Mouse (Mus musculus) embryo, embryonic 11 days (tissue): Measurements from ENCODE around the gene Gm14698.
"Not testable (repeated sequence)": the region's sequence is repeated elsewhere in the genome, so short reads cannot be mapped to it uniquely, and the experiment has no call there.

ENCODE experiments used
- DNase-seq: peaks from one replicate; pipeline ENCODE4 v3.0.0-alpha.2; 2015

Gene Gm14698

DNA sequence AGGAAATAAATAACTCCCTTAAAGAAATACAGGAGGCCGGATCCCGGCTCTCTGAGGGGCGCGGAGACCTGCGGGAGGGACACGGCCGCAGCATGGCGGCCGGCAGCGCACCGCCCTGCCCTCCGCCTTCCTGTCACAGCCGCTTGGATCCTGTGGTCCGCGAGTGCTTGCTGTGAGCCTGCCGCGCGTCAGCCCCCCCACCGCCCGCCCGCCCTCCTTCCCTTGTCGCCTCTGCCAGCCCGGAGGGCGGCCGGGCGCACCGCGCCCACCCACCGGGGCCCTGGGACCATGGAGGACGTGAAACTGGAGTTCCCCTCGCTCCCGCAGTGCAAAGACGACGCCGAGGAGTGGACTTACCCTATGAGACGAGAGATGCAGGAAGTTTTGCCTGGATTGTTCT, at the start of gene Gm14698:
Gm14698 (plus strand) TSS at position 35 of the 400 bp plus-strand sequence.
- peak; percentile 21 for DNase-seq

DNA sequence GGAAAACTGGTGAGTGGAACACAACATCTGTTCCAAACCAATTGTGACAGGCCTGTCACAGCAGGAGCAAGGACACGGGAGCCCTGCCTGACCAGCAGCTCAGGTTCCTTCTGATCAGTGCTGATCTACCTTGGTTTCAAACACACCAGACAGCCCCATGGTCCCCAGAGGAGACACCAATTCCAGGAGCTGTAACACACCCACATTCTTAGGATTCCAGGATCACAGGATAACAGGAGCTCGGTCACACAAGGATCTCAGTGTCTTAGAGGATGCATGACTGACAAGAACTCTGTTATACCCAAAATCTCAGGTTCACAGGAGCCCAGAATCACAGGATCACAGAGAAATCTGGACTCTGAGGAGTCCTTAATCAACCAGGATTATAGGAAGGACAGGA, 444 bp upstream of the Gm14698 start:
- not testable (repeated sequence) for DNase-seq

DNA sequence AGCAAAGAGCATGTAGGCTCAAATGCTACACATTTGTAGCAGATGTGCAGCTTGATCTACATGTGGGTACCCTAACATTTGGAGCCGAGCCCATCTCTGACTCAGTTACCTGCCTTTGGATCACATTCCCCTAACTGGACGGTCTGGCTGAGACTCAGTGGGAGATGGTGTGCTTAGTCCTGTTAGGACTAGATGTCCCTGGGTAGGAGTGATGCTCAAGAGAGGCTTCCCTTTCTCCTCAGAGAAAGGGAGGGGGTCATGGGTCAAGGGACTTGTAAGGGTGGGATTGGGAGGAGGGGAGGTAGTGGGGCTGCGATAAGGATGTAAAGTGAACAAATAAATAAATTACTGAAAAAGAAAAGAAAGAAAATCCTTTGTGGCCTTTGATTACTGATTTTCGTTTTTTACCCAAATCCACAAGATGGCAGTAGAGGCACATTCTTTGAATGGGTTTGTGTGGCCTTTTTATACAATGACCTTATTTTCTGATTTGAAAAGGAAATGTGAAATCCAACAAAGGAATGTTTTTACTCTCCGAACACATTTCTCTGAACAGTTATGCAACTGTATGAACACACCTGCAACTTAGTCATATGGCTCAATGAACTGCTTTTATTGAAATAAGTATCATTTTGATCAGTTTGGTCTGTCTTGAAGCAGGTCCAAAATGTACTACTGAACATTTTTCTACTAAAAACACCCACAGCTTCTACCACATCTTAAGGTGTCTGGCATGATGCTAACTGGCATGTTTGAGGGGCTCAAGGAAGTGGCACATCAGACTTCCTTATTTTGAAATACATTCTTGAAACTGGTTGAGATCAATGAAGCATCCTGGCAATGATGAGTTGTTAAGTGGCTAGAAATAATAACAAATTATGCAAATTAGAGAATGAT, 18.9 kb downstream of the Gm14698 start:
- peak; percentile 55 for DNase-seq

DNA sequence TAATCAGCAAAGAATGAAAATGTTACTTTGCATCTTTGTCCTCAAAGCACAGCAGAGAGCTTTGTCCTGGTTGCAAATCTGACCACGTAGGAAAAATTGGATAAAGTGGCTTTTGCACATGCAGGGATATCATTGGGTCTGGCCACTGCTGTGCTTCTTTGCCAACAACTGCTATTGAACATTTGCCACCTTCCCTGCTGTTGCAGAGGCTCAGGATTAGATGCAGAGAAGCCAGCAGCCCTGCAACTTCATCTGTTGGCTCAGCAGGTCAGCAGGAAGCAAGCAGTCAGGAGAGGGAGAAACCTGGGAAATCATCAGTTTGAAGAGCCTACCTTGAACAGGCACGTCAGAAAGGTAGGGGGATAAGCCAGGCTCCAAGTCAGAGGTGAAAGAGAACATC, 44.3 kb downstream of the Gm14698 start:
- DNase-seq: no peak
